Mouse (Mus musculus) adrenal gland, adult 18-20 months (tissue): ENCODE measurements around the gene Mgat2. TPM values are rescaled to one million over a fixed set of nuclear protein-coding genes. Genes with fewer than 3 reads are reported as not detected.

Source experiments
- DNase-seq, 2 experiments: peaks; one replicate each; pipeline ENCODE4 v3.0.0; 2021 to 2022; ENCODE audit warnings: low spot score in 2 of 2
- microRNA-seq, 2 experiments: library from miRNA; unstranded; fragments of <30 nt; microRNA quantifications; one replicate each; pipeline ENCODE4 v1.2.0; 2021; ENCODE audit warnings: borderline number of aligned reads in 2 of 2
- total RNA-seq, 2 experiments: library from RNA; stranded (reverse); gene quantifications; 1 replicate in 1 of 2; 2 replicates in 1 of 2; pipeline ENCODE4 v1.2.3; 2021

Mgat2 gene
- total RNA-seq, 2 experiments from 2014 or later: 43.1 to 62.8 TPM

GRCm38 (mm10) chr12:69210056-69210979 is 26.4 kb downstream of the Mgat2 start:
- no peak for DNase-seq

- no peak for DNase-seq
These were observed 27.1 kb downstream of the Mgat2 start for GRCm38 (mm10) chr12:69211057-69211456.

- no peak for DNase-seq
These were observed 29.3 kb downstream of the Mgat2 start for GRCm38 (mm10) chr12:69213186-69213777.

DNA sequence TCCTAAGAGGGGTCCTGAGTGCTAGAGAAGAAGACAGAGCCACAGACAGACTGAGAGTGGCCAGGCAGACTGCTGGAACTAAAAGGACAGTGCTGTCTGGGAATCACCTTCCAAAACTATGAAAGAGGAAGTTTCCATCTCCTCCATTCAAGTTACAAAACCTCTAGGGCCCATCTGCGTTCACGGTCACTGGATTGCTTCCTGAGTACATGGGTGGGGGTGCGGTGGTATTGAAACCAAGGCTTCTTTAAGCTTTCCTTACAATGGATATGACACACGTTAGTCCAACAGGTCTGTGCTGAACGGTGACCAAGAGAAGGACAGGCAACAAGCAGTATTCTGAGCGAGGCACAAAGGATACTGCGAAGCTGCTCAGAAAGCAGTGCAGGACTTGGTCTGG is 30.4 kb downstream of the Mgat2 start:
- DNase-seq: no peak

- DNase-seq: peak; percentile 12 to 37
These were observed 31.2 kb downstream of the Mgat2 start for GRCm38 (mm10) chr12:69215000-69215785.

DNA sequence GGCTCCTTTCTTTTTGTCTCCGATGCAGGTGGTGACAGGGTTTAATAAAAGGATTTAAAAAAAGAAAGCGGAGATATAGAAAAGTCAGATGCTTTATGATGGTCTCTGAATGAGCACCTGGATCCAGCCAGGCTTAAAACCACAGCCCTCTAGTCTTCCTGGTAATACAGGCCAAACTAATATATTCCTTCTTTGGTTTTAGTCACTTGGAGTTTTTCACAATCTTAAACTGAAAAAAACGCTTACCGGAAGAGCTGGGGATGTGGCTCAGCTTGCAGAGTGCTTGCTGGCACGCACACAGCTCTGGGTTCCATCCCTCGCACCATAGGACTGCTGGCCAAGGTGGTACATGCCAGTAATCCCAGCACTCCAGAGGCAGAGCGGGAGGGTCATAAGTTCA is 32.6 kb downstream of the Mgat2 start:
- DNase-seq: no peak

GRCm38 (mm10) chr12:69220613-69221277 is 36.8 kb downstream of the Mgat2 start:
- no peak for DNase-seq

- DNase-seq: peak; percentile 89 to 90
These were observed 44.0 kb downstream of the Mgat2 start, which contains the start of gene Pole2 for GRCm38 (mm10) chr12:69227776-69228466. TSS of gene Pole2 (minus strand) at chr12:69228195.

DNA sequence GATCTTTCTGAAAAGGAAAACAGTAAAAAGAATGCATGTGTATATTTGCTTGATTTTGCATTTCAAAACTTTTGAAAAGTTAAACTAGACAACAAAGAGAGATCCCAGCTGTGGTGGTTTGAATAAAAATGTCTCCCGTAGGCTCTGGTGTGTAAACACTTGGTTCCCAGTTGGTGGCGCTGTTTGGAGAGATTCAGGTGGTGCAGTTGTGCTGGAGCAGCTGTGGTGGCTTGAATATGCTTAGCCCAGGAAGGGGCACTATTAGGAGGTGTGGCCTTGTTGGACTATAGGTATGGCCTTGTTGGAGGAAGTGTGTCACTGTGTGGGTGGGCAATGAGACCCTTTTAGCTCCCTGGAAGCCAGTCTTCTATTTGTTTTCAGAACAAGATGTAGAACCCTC is 45.3 kb downstream of the Mgat2 start:
- DNase-seq: peak in 1 of 2 experiments; percentile 28

DNA sequence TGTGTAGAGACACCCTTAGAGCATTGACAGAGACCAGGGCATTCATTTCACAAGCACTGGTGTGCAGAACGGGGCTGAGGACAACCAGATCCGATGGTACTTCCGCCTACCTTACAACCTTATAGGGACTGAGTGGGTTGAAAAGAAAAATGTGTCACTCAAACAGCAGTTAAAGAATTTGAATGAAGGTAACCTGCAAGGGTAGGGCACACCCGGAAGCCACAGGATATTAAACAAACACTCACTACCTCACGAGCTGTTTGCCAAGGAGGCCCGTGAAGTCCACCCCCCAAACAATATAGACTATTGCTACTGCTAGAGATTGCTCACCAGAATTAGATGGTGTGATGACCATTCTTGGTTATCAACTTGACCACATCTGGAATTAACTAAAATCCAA is 51.8 kb downstream of the Mgat2 start:
- DNase-seq: no peak

Small RNA genes within 50 kb of the gene (microRNA-seq; reads per million reads assigned to microRNA genes)
- gene Gm47287: 0 reads per million in 2 experiments
- gene Gm47295: 2.4 to 19.0 reads per million in 2 experiments

Other genes with a start within 250 kb of the Mgat2 start
- 1,000 to 10,000 TPM; 1,279 to 1,338 TPM for gene Rps29, start 25.0 kb upstream of the Mgat2 start, total RNA-seq
- gene Lrr1, start 15.3 kb upstream of the Mgat2 start, total RNA-seq: not detected
- 100 to 1,000 TPM; 505 to 610 TPM for gene Rpl36al, start 74 bp upstream of the Mgat2 start, total RNA-seq
- gene Gm49383, start 12.9 kb downstream of the Mgat2 start, total RNA-seq: 1 to 10 TPM; 3.3 to 4.5 TPM
- gene Dnaaf2, start 14.3 kb downstream of the Mgat2 start, total RNA-seq: 1 to 10 TPM; 1.1 to 1.3 TPM
- 1 to 10 TPM; 2.9 to 4.1 TPM for gene Gm49384, start 20.1 kb downstream of the Mgat2 start, total RNA-seq
- 1 to 10 TPM in 1 of 2 experiments, under 1 TPM in 1; 0.99 to 1.3 TPM for gene Pole2, start 44.0 kb downstream of the Mgat2 start, total RNA-seq
- 1 to 10 TPM; 7.0 to 8.5 TPM for gene Klhdc1, start 57.0 kb downstream of the Mgat2 start, total RNA-seq
- gene Klhdc2, start 112.5 kb downstream of the Mgat2 start, total RNA-seq: 10 to 100 TPM; 53.2 to 55.6 TPM
- gene Nemf, start 173.0 kb downstream of the Mgat2 start, total RNA-seq: 10 to 100 TPM; 40.3 to 48.6 TPM
- 100 to 1,000 TPM; 117 to 135 TPM for gene Arf6, start 188.0 kb downstream of the Mgat2 start, total RNA-seq
- gene Gm9887, start 188.3 kb downstream of the Mgat2 start, total RNA-seq: under 1 TPM; 0.70 to 0.89 TPM